Comparison of ENCODE assay signal across 12 mouse cellular contexts in genomic region chr19:58727756-58728155, GRCm38 (mm10). TPM values are rescaled to one million over a fixed set of nuclear protein-coding genes. Genes with fewer than 3 reads are reported as not detected.
"Had no signal": no experiment of that assay in that cellular context is flagged by ENCODE, and none has a peak within 500 bp of the region (broad histone marks: within the 10 kb centered on the region; RNA-seq: fewer than 3 reads in every experiment).

No protein-coding gene starts in this region.

- DNase-seq: kidney, adult 2 months; kidney, postnatal 14 days; spleen, adult 18-20 months; thymus, adult 18-20 months; thymus, postnatal 14 days had no signal

- H3K9ac ChIP-seq: kidney, embryonic 15.5 days; limb, embryonic 15.5 days; lung, embryonic 15.5 days; neural tube, embryonic 12.5 days had no signal

- H3K27me3 ChIP-seq: limb, embryonic 15.5 days; lung, embryonic 15.5 days; neural tube, embryonic 12.5 days had no signal

- H3K27ac ChIP-seq: kidney, embryonic 15.5 days; left cerebral cortex, adult 2 months; limb, embryonic 15.5 days; lung, embryonic 15.5 days; neural tube, embryonic 12.5 days had no signal

- H3K4me2 ChIP-seq: kidney, embryonic 15.5 days; limb, embryonic 15.5 days; lung, embryonic 15.5 days; neural tube, embryonic 12.5 days had no signal

- H3K9me3 ChIP-seq: kidney, embryonic 15.5 days; limb, embryonic 15.5 days; lung, embryonic 15.5 days had no signal

- H3K4me3 ChIP-seq: kidney, embryonic 15.5 days; left cerebral cortex, adult 2 months; limb, embryonic 15.5 days; lung, embryonic 15.5 days; neural tube, embryonic 12.5 days had no signal

- H3K4me1 ChIP-seq: neural tube, embryonic 12.5 days had no signal

- H3K36me3 ChIP-seq: kidney, embryonic 15.5 days; limb, embryonic 15.5 days; lung, embryonic 15.5 days; neural tube, embryonic 12.5 days had no signal

RNA-seq across cellular contexts. Expression of gene Pnliprp1, which starts 0.9 kb away (rescaled TPM):
- polyA plus RNA-seq: limb, embryonic 11.5 days; midbrain, embryonic 14.5 days; neural tube, embryonic 12.5 days had no signal

RNA-seq across cellular contexts. Expression of gene Pnliprp2, which starts 31.8 kb away (rescaled TPM):
- polyA plus RNA-seq: kidney, adult 2 months; midbrain, embryonic 14.5 days; neural tube, embryonic 12.5 days had no signal
